8 mouse cellular contexts compared by ENCODE assay signal in genomic region chrX:36327491-36328255, GRCm38 (mm10). TPM values are rescaled to one million over a fixed set of nuclear protein-coding genes. Genes with fewer than 3 reads are reported as not detected.
DNase-seq lines count a peak whose midpoint lies in the region; ATAC-seq and TF ChIP-seq lines count a peak whose summit lies in the region.

No protein-coding gene starts in this region.

- TF ChIP-seq POLR2A in kidney, adult 2 months (IDR thresholded peaks at IDR 0.05; ENCODE audit: low read depth, low read length) = no peak

- H3K4me1 ChIP-seq in kidney, adult 2 months (ENCODE audit: control insufficient read depth, insufficient read depth, low read length) = peaks cover 4% of the 10 kb centered on the region; the same call in 1 of the 2 replicates
- H3K4me1 ChIP-seq in heart, embryonic 11.5 days (ENCODE audit: control insufficient read depth, insufficient read depth, low read length) = no peaks in the 10 kb centered on the region
- no peaks in the 10 kb centered on the region for H3K4me1 ChIP-seq in kidney, postnatal 0 days (replicated peaks; ENCODE audit: insufficient read depth, low read length)
- no peaks in the 10 kb centered on the region for H3K4me1 ChIP-seq in liver, embryonic 15.5 days (replicated peaks)

- H3K9me3 ChIP-seq in heart, embryonic 11.5 days (replicated peaks; ENCODE audit: control insufficient read depth, low read length) = no peaks in the 10 kb centered on the region
- no peaks in the 10 kb centered on the region for H3K9me3 ChIP-seq in kidney, postnatal 0 days (replicated peaks; ENCODE audit: low read length)
- no peaks in the 10 kb centered on the region for H3K9me3 ChIP-seq in liver, embryonic 15.5 days (replicated peaks)

- H3K9ac ChIP-seq in heart, embryonic 11.5 days (ENCODE audit: low read depth, low read length) = no peak overlapping the region
- H3K9ac ChIP-seq in kidney, postnatal 0 days (ENCODE audit: low read depth, low read length) = no peak overlapping the region
- H3K9ac ChIP-seq in liver, embryonic 15.5 days = no peak overlapping the region

- no peaks in the 10 kb centered on the region for H3K27me3 ChIP-seq in kidney, adult 2 months (replicated peaks; ENCODE audit: control insufficient read depth, insufficient read depth, low read length)
- peaks cover 49% of the 10 kb centered on the region for H3K27me3 ChIP-seq in heart, embryonic 11.5 days (ENCODE audit: control insufficient read depth, insufficient read depth, low read length)
- no peaks in the 10 kb centered on the region for H3K27me3 ChIP-seq in kidney, postnatal 0 days (ENCODE audit: insufficient read depth, low read length)
- H3K27me3 ChIP-seq in liver, embryonic 15.5 days = peaks cover 53% of the 10 kb centered on the region

- peak overlapping the region; percentile 73 for H3K4me3 ChIP-seq in kidney, adult 2 months (ENCODE audit: insufficient read depth, low read depth, low read length)
- H3K4me3 ChIP-seq in heart, embryonic 11.5 days (ENCODE audit: low read depth, low read length) = peak overlapping the region; percentile 46
- H3K4me3 ChIP-seq in kidney, postnatal 0 days (replicated peaks; ENCODE audit: low read depth, low read length) = peak overlapping the region; percentile 40
- 0 out of 2 replicates have a peak overlapping the region, but pooled peaks have one; percentile 7 for H3K4me3 ChIP-seq in liver, embryonic 15.5 days (replicated peaks)

- TF ChIP-seq CTCF in kidney, adult 2 months (conservative IDR thresholded peaks at IDR 0.05; ENCODE audit: insufficient read depth, insufficient read length, low read depth, low read length) = 0 out of 2 replicates have a peak, but pooled peaks have one; percentile 11
- TF ChIP-seq CTCF in kidney, postnatal 0 days (IDR thresholded peaks at IDR 0.05; ENCODE audit: low read depth) = peak; percentile 42; the same call in 1 of the 2 replicates

- no peaks in the 10 kb centered on the region for H3K36me3 ChIP-seq in kidney, adult 2 months (ENCODE audit: control insufficient read depth, insufficient read depth, low read length)
- no peaks in the 10 kb centered on the region for H3K36me3 ChIP-seq in heart, embryonic 11.5 days (ENCODE audit: control insufficient read depth, insufficient read depth, low read length)
- H3K36me3 ChIP-seq in kidney, postnatal 0 days (ENCODE audit: insufficient read depth, low read length) = no peaks in the 10 kb centered on the region
- no peaks in the 10 kb centered on the region for H3K36me3 ChIP-seq in liver, embryonic 15.5 days (replicated peaks)

- peak; percentile 57 for DNase-seq in kidney, adult 2 months
- no peak for DNase-seq in kidney, adult 11 months
- peak; percentile 33 for DNase-seq in kidney, postnatal 0 days (ENCODE audit: low spot score)
- DNase-seq in neural tube, embryonic 10.5 days (ENCODE audit: extremely low spot score, low spot score) = peak; percentile 24
- DNase-seq in thymus, postnatal 4 days = peak; percentile 23

- peak; percentile 50 for ATAC-seq in common myeloid progenitor, adult 5-6 weeks (replicated peaks; ENCODE audit: low read depth, poor library complexity, severe bottlenecking)
- no peak for ATAC-seq in heart, embryonic 11.5 days (replicated peaks; ENCODE audit: insufficient number of reproducible peaks, low FRiP score, low TSS enrichment)
- ATAC-seq in kidney, postnatal 0 days (replicated peaks; ENCODE audit: low FRiP score, low read depth) = no peak
- no peak for ATAC-seq in liver, embryonic 15.5 days (ENCODE audit: insufficient read depth)

- H3K4me2 ChIP-seq in heart, embryonic 11.5 days = peak overlapping the region; percentile 68
- peak overlapping the region; percentile 76 for H3K4me2 ChIP-seq in kidney, postnatal 0 days (ENCODE audit: low read length)
- peak overlapping the region; percentile 56 for H3K4me2 ChIP-seq in liver, embryonic 15.5 days

- peak overlapping the region; percentile 79 for H3K27ac ChIP-seq in kidney, adult 2 months (ENCODE audit: insufficient read depth, low read depth, low read length)
- H3K27ac ChIP-seq in heart, embryonic 11.5 days (ENCODE audit: low read depth, low read length) = no peak overlapping the region
- no peak overlapping the region for H3K27ac ChIP-seq in kidney, postnatal 0 days
- no peak overlapping the region for H3K27ac ChIP-seq in liver, embryonic 15.5 days (replicated peaks)

- WGBS in kidney, adult 2 months = 4% methylated on average over 20 of the region's 20 CpGs
- WGBS in heart, embryonic 11.5 days (ENCODE audit: insufficient replicate concordance) = 14% methylated on average over 17 of the region's 20 CpGs
- 25% methylated on average over 19 of the region's 20 CpGs for WGBS in kidney, postnatal 0 days
- 13% methylated on average over 20 of the region's 20 CpGs for WGBS in liver, embryonic 15.5 days (ENCODE audit: insufficient replicate concordance)

RNA-seq across cellular contexts. Expression of gene Lonrf3, which starts 0.5 kb away (rescaled TPM):
- polyA plus RNA-seq in kidney, adult 2 months (2012; rRNA removed) = 2.3 and 2.6 TPM in 2 replicates
- 8.6 and 11.5 TPM in 2 replicates for total RNA-seq in common myeloid progenitor, adult 5-6 weeks (2017)
- 0.23 TPM in 1 of 2 replicates, not detected in the other for polyA plus RNA-seq in heart, embryonic 11.5 days (2014; fragmentation: Nextera tagmentation; extraction: Ambion mirVana)
- polyA plus RNA-seq in kidney, postnatal 0 days (2015; fragmentation: Nextera tagmentation; extraction: Ambion mirVana) = 0.22 and 0.46 TPM in 2 replicates
- 0.33 and 0.55 TPM in 2 replicates for polyA plus RNA-seq in liver, embryonic 15.5 days (2015; fragmentation: Nextera tagmentation; extraction: Ambion mirVana)

Comparison
In these comparisons a context has a peak if more than half of its experiments do, and no peak if none do; other contexts are left out.
1. H3K4me3 ChIP-seq: peak in every context shown above with its lines; median percentile 73 in kidney, adult 2 months; 46 in heart, embryonic 11.5 days; 40 in kidney, postnatal 0 days; 7 in liver, embryonic 15.5 days.